Comparison of ENCODE assay signal across 11 mouse cellular contexts in genomic region chr7:117525678-117526077, GRCm38 (mm10).
"Had no signal": no experiment of that assay in that cellular context is flagged by ENCODE, and none has a peak within 500 bp of the region (broad histone marks: within the 10 kb centered on the region; RNA-seq: fewer than 3 reads in every experiment).

No protein-coding gene starts in this region.

- H3K4me1 ChIP-seq: liver, embryonic 15.5 days; neural tube, embryonic 12.5 days had no signal

- H3K4me3 ChIP-seq: limb, embryonic 10.5 days; liver, embryonic 15.5 days; neural tube, embryonic 12.5 days had no signal

- DNase-seq: kidney, adult 18-20 months; kidney, postnatal 14 days; lung, adult 2 months; lung, postnatal 36 days; midbrain, embryonic 14.5 days; right cerebral cortex, postnatal 25 days; thymus, postnatal 4 days had no signal

- H3K27ac ChIP-seq: limb, embryonic 10.5 days; liver, embryonic 15.5 days; neural tube, embryonic 12.5 days; stomach, postnatal 0 days had no signal
